ENCODE assay signal across 8 mouse cellular contexts in the genomic region with DNA sequence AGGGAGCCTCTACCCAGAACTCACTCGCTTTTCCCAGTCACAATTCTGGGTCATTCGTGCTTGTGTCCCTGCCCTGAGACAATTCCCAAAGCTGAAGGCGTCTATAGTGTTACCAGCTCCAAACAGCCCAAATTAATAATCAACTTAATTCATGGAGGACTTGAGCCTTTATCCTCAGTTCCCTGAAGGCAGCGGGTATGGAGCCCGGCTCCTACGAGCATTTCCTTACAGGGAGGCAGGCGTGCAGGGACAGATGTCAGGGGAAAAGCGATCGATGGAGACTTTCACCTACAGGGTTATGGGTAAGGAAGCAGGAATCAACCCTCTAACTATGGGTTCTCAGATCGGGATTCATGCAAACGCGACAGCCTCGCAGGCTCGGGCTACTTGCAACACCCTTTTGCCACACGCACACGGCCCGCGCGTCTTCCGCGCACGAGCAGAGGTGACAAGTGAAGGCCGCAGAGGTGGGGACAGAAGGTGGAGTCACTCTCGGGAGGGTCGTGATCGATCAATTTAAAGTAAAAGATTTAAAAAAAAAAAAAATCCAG. TPM values are rescaled to one million over a fixed set of nuclear protein-coding genes. Genes with fewer than 3 reads are reported as not detected.
DNase-seq lines count a peak whose midpoint lies in the region; ATAC-seq lines count a peak whose summit lies in the region.
"Had no signal": no experiment of that assay in that cellular context is flagged by ENCODE, and none has a peak within 500 bp of the region (broad histone marks: within the 10 kb centered on the region; RNA-seq: fewer than 3 reads in every experiment).

No protein-coding gene starts in this region.

- H3K27ac ChIP-seq in embryonic facial prominence, embryonic 13.5 days = peak overlapping the region; percentile 33
- peak overlapping the region; percentile 79; the same call in 1 of the 2 replicates for H3K27ac ChIP-seq in limb, embryonic 12.5 days
- H3K27ac ChIP-seq in neural tube, embryonic 14.5 days (ENCODE audit: low read depth, low read length) = peak overlapping the region; percentile 34; the same call in 1 of the 2 replicates

- H3K9ac ChIP-seq in embryonic facial prominence, embryonic 13.5 days = peak overlapping the region; percentile 83
- H3K9ac ChIP-seq in limb, embryonic 12.5 days (replicated peaks) = peak overlapping the region; percentile 79
- H3K9ac ChIP-seq in neural tube, embryonic 14.5 days (replicated peaks; ENCODE audit: low read depth, low read length) = peak overlapping the region; percentile 76

- no peaks in the 10 kb centered on the region for H3K36me3 ChIP-seq in embryonic facial prominence, embryonic 13.5 days
- no peaks in the 10 kb centered on the region for H3K36me3 ChIP-seq in limb, embryonic 12.5 days
- H3K36me3 ChIP-seq in neural tube, embryonic 14.5 days (ENCODE audit: control insufficient read depth, insufficient read depth, low read length) = no peaks in the 10 kb centered on the region

- peak overlapping the region; percentile 94 for H3K4me2 ChIP-seq in embryonic facial prominence, embryonic 13.5 days
- peak overlapping the region; percentile 91 for H3K4me2 ChIP-seq in limb, embryonic 12.5 days
- H3K4me2 ChIP-seq in neural tube, embryonic 14.5 days (ENCODE audit: low read depth, low read length) = peak overlapping the region; percentile 97

- H3K4me1 ChIP-seq in embryonic facial prominence, embryonic 13.5 days = peaks cover 48% of the 10 kb centered on the region
- peaks cover 37% of the 10 kb centered on the region for H3K4me1 ChIP-seq in limb, embryonic 12.5 days (replicated peaks)
- H3K4me1 ChIP-seq in neural tube, embryonic 14.5 days (ENCODE audit: control insufficient read depth, insufficient read depth, low read length) = peaks cover 35% of the 10 kb centered on the region

- H3K27me3 ChIP-seq in embryonic facial prominence, embryonic 13.5 days = no peaks in the 10 kb centered on the region
- H3K27me3 ChIP-seq in limb, embryonic 12.5 days = no peaks in the 10 kb centered on the region
- H3K27me3 ChIP-seq in neural tube, embryonic 14.5 days (ENCODE audit: control insufficient read depth, insufficient read depth, low read length) = no peaks in the 10 kb centered on the region

- no peak for ATAC-seq in embryonic facial prominence, embryonic 13.5 days (ENCODE audit: insufficient number of reproducible peaks, insufficient read depth, low FRiP score, low TSS enrichment, low read depth)
- ATAC-seq in limb, embryonic 12.5 days (ENCODE audit: insufficient number of reproducible peaks, insufficient read depth, low FRiP score, low TSS enrichment, low read depth) = no peak
- ATAC-seq in neural tube, embryonic 14.5 days (ENCODE audit: low read depth) = no peak

- peak overlapping the region; percentile 46 for H3K4me3 ChIP-seq in embryonic facial prominence, embryonic 13.5 days
- H3K4me3 ChIP-seq in limb, embryonic 12.5 days (replicated peaks) = peak overlapping the region; percentile 42
- peak overlapping the region; percentile 30 for H3K4me3 ChIP-seq in neural tube, embryonic 14.5 days (ENCODE audit: low read depth, low read length)

- H3K9me3 ChIP-seq in embryonic facial prominence, embryonic 13.5 days = no peaks in the 10 kb centered on the region
- no peaks in the 10 kb centered on the region for H3K9me3 ChIP-seq in limb, embryonic 12.5 days
- no peaks in the 10 kb centered on the region for H3K9me3 ChIP-seq in neural tube, embryonic 14.5 days (ENCODE audit: control insufficient read depth, low read length)

- DNase-seq in thymus, postnatal 0 days (ENCODE audit: low spot score) = peak; percentile 12
- no peak for DNase-seq in thymus, adult 18-20 months
- DNase-seq in heart, postnatal 36 days = peak; percentile 47 to 73
- DNase-seq in MN1 (ENCODE audit: low spot score) = no peak

- intact Hi-C loops in heart, postnatal 36 days (cut with DNase I) = loop anchor here (1.0 to 10.0 kb wide), 2 partner anchors 15 to 577 kb away; no protein-coding TSS in a partner anchor

- 4% methylated on average over 26 of the region's 26 CpGs for WGBS in embryonic facial prominence, embryonic 13.5 days
- WGBS in limb, embryonic 12.5 days = 2% methylated on average over 26 of the region's 26 CpGs
- WGBS in neural tube, embryonic 14.5 days = 3% methylated on average over 26 of the region's 26 CpGs

RNA-seq across cellular contexts. Expression of gene A930004D18Rik, which starts 6.2 kb away (rescaled TPM):
- 2.6 and 3.3 TPM in 2 replicates for polyA plus RNA-seq in thymus, postnatal 0 days (2015; fragmentation: Nextera tagmentation; extraction: Ambion mirVana)
- polyA plus RNA-seq in embryonic facial prominence, embryonic 13.5 days (2015; fragmentation: Nextera tagmentation; extraction: Ambion mirVana) = 13.7 and 15.0 TPM in 2 replicates
- 1 to 10 TPM; 4.6 to 6.2 TPM for total RNA-seq in heart, postnatal 36 days (2021)
- polyA plus RNA-seq in limb, embryonic 12.5 days (2016; fragmentation: Nextera tagmentation; extraction: Ambion mirVana) = 19.9 and 20.3 TPM in 2 replicates
- polyA plus RNA-seq in neural tube, embryonic 14.5 days (2014; fragmentation: Nextera tagmentation; extraction: Ambion mirVana) = 8.2 and 8.6 TPM in 2 replicates

RNA-seq across cellular contexts. Expression of gene Skida1, which starts 17.5 kb away (rescaled TPM):
- 0.65 and 0.77 TPM in 2 replicates for polyA plus RNA-seq in thymus, postnatal 0 days (2015; fragmentation: Nextera tagmentation; extraction: Ambion mirVana)
- polyA plus RNA-seq in embryonic facial prominence, embryonic 13.5 days (2015; fragmentation: Nextera tagmentation; extraction: Ambion mirVana) = 8.3 and 9.8 TPM in 2 replicates
- 1 to 10 TPM; 2.8 to 5.1 TPM for total RNA-seq in heart, postnatal 36 days (2021)
- polyA plus RNA-seq in limb, embryonic 12.5 days (2016; fragmentation: Nextera tagmentation; extraction: Ambion mirVana) = 13.9 and 14.0 TPM in 2 replicates
- 3.9 and 5.3 TPM in 2 replicates for polyA plus RNA-seq in neural tube, embryonic 14.5 days (2014; fragmentation: Nextera tagmentation; extraction: Ambion mirVana)

RNA-seq across cellular contexts. Expression of gene Mllt10, which starts 23.7 kb away (rescaled TPM):
- polyA plus RNA-seq in thymus, postnatal 0 days (2015; fragmentation: Nextera tagmentation; extraction: Ambion mirVana) = 53.2 and 70.2 TPM in 2 replicates
- 67.2 and 73.6 TPM in 2 replicates for polyA plus RNA-seq in embryonic facial prominence, embryonic 13.5 days (2015; fragmentation: Nextera tagmentation; extraction: Ambion mirVana)
- total RNA-seq in heart, postnatal 36 days (2021) = 10 to 100 TPM; 32.6 to 34.2 TPM
- polyA plus RNA-seq in limb, embryonic 12.5 days (2016; fragmentation: Nextera tagmentation; extraction: Ambion mirVana) = 67.7 and 77.6 TPM in 2 replicates
- 34.6 and 36.5 TPM in 2 replicates for polyA plus RNA-seq in neural tube, embryonic 14.5 days (2014; fragmentation: Nextera tagmentation; extraction: Ambion mirVana)

RNA-seq across cellular contexts. Expression of gene H2al2a, which starts 34.6 kb away (rescaled TPM):
- not detected in 2 replicates for polyA plus RNA-seq in thymus, postnatal 0 days (2015; fragmentation: Nextera tagmentation; extraction: Ambion mirVana)
- not detected in 2 replicates for polyA plus RNA-seq in embryonic facial prominence, embryonic 13.5 days (2015; fragmentation: Nextera tagmentation; extraction: Ambion mirVana)
- total RNA-seq in heart, postnatal 36 days (2021) = not detected
- polyA plus RNA-seq in limb, embryonic 12.5 days (2016; fragmentation: Nextera tagmentation; extraction: Ambion mirVana) = not detected in 2 replicates
- polyA plus RNA-seq in neural tube, embryonic 14.5 days (2014; fragmentation: Nextera tagmentation; extraction: Ambion mirVana) = not detected in 2 replicates
- total RNA-seq: neutrophil, adult 5-6 weeks had no signal

Comparison
In these comparisons a context has a peak if more than half of its experiments do, and no peak if none do; other contexts are left out.
1. DNase-seq: peak in thymus, postnatal 0 days (single experiment) and heart, postnatal 36 days (2 of 2); none in thymus, adult 18-20 months (0 of 2) and MN1 (single experiment).
2. Peak in every context shown above with its lines, with median percentiles within 50 percentile points of each other: H3K27ac ChIP-seq, H3K4me2 ChIP-seq, H3K4me3 ChIP-seq and H3K9ac ChIP-seq.